15 mouse cellular contexts compared by ENCODE assay signal in the genomic region with DNA sequence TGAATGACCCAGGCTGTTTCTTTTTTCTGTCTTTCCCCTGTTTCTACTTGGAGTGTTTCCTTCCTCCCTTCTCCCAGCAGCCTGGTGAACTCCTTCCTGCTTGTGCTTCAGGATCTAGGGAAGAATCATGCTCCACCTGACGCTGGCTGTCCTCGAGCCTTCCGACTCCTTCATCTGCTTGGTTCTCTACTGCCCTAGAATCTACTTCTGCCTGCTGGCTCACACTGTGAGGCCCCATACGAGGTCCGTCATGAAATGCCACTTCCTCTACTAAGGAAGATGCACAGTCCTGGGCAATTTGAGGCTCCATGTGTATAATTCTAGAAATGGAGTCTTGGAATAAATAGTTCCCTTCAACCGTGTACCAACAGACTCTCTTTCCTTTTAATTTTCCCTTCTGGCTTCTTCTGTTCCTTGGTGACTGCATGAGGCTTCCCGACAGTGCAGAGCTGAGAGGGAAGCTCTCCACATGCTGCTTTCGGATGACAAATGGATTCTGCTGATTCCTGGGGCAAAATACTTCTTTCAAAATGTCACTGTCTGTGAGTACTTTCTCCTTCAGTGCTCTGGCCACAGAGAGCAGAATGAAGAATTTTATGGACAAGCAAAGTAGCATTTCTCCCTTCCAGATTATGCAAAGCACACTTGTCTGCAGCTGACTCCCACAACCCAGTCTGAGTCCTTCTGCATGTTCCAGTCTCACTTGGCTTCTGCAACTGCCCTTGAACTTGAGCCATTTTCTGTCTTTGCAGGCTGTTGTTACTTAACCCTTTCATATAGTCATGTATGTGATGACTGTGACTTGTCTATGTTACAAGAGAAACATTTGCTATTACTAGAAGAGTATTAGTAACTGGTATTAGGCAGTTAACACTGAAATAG.
DNase-seq lines count a peak whose midpoint lies in the region; ATAC-seq and TF ChIP-seq lines count a peak whose summit lies in the region.
"Had no signal": no experiment of that assay in that cellular context is flagged by ENCODE, and none has a peak within 500 bp of the region (broad histone marks: within the 10 kb centered on the region; RNA-seq: fewer than 3 reads in every experiment).

No protein-coding gene starts in this region.

- no peaks in the 10 kb centered on the region for H3K9me3 ChIP-seq in kidney, embryonic 14.5 days (ENCODE audit: control insufficient read depth, low read length)
- no peaks in the 10 kb centered on the region for H3K9me3 ChIP-seq in lung, postnatal 0 days (ENCODE audit: low read length)
- H3K9me3 ChIP-seq: heart, embryonic 15.5 days; limb, embryonic 13.5 days; midbrain, embryonic 12.5 days had no signal

- H3K36me3 ChIP-seq in kidney, embryonic 14.5 days (ENCODE audit: control insufficient read depth, insufficient read depth, low read length), result no peaks in the 10 kb centered on the region
- no peaks in the 10 kb centered on the region for H3K36me3 ChIP-seq in lung, postnatal 0 days (ENCODE audit: insufficient read depth, low read length)
- H3K36me3 ChIP-seq: heart, embryonic 15.5 days; limb, embryonic 13.5 days; midbrain, embryonic 12.5 days had no signal

- no peaks in the 10 kb centered on the region for H3K4me1 ChIP-seq in kidney, embryonic 14.5 days (ENCODE audit: control insufficient read depth, insufficient read depth, low read length)
- no peaks in the 10 kb centered on the region for H3K4me1 ChIP-seq in lung, postnatal 0 days (ENCODE audit: insufficient read depth, low read depth, low read length)
- H3K4me1 ChIP-seq: heart, embryonic 15.5 days; limb, embryonic 13.5 days; midbrain, embryonic 12.5 days had no signal

- no peak for TF ChIP-seq CTCF in lung, postnatal 0 days (IDR thresholded peaks at IDR 0.05)

- no peak overlapping the region for H3K4me2 ChIP-seq in kidney, embryonic 14.5 days (replicated peaks; ENCODE audit: low read depth, low read length)
- no peak overlapping the region for H3K4me2 ChIP-seq in lung, postnatal 0 days (replicated peaks; ENCODE audit: low read depth, low read length)
- H3K4me2 ChIP-seq: heart, embryonic 15.5 days; limb, embryonic 13.5 days; midbrain, embryonic 12.5 days had no signal

- no peak overlapping the region for H3K27ac ChIP-seq in kidney, embryonic 14.5 days (ENCODE audit: low read depth, low read length)
- 0 out of 2 replicates have a peak overlapping the region, but pooled peaks have one; percentile 6 for H3K27ac ChIP-seq in lung, postnatal 0 days (ENCODE audit: low read length)
- H3K27ac ChIP-seq: heart, embryonic 15.5 days; limb, embryonic 13.5 days; midbrain, embryonic 12.5 days had no signal

- no peak for DNase-seq in frontal cortex, postnatal 10 days (ENCODE audit: low spot score in 2 of 2)
- DNase-seq in kidney, postnatal 14 days, result peak; percentile 7
- DNase-seq in lung, postnatal 0 days (ENCODE audit: low spot score), result peak; percentile 70
- DNase-seq in lung, postnatal 14 days, result no peak
- DNase-seq in telencephalon, adult 2 months (ENCODE audit: low read depth, low spot score), result peak; percentile 18
- DNase-seq: cerebellum, adult 11-12 months; kidney, postnatal 36 days; lung, adult 18-20 months; thymus, postnatal 36 days had no signal

- no peaks in the 10 kb centered on the region for H3K27me3 ChIP-seq in kidney, embryonic 14.5 days (ENCODE audit: control insufficient read depth, insufficient read depth, low read length)
- no peaks in the 10 kb centered on the region for H3K27me3 ChIP-seq in lung, postnatal 0 days (replicated peaks; ENCODE audit: insufficient read depth, low read length)
- H3K27me3 ChIP-seq: heart, embryonic 15.5 days; limb, embryonic 13.5 days; midbrain, embryonic 12.5 days had no signal

- ATAC-seq in frontal cortex, adult (ENCODE audit: low TSS enrichment), result peak; percentile 76
- no peak for ATAC-seq in kidney, embryonic 14.5 days (ENCODE audit: low FRiP score, low TSS enrichment)
- peak; percentile 60 for ATAC-seq in lung, postnatal 0 days

- H3K9ac ChIP-seq in kidney, embryonic 14.5 days (ENCODE audit: low read depth, low read length), result no peak overlapping the region
- no peak overlapping the region for H3K9ac ChIP-seq in lung, postnatal 0 days (replicated peaks; ENCODE audit: low read depth)
- H3K9ac ChIP-seq: heart, embryonic 15.5 days; limb, embryonic 13.5 days; midbrain, embryonic 12.5 days had no signal

- WGBS in kidney, embryonic 14.5 days, result 76% methylated on average over 8 of the region's 8 CpGs
- WGBS in lung, postnatal 0 days, result 56% methylated on average over 8 of the region's 8 CpGs

- no peak overlapping the region for H3K4me3 ChIP-seq in kidney, embryonic 14.5 days (ENCODE audit: low read length)
- no peak overlapping the region for H3K4me3 ChIP-seq in lung, postnatal 0 days (ENCODE audit: low read depth, low read length)
- H3K4me3 ChIP-seq: erythroblast, embryonic 14.5 days; heart, embryonic 15.5 days; limb, embryonic 13.5 days; midbrain, embryonic 12.5 days had no signal

- TF ChIP-seq EP300 in lung, postnatal 0 days (IDR thresholded peaks at IDR 0.05), result no peak

Comparison
In these comparisons a context has a peak if more than half of its experiments do, and no peak if none do; other contexts are left out.
1. DNase-seq: peak in kidney, postnatal 14 days (single experiment), lung, postnatal 0 days (single experiment) and telencephalon, adult 2 months (single experiment); none in frontal cortex, postnatal 10 days (0 of 2) and lung, postnatal 14 days (single experiment).